Mouse (Mus musculus): Measurements from ENCODE around the gene E330017A01Rik. TPM values are rescaled to one million over a fixed set of nuclear protein-coding genes. Genes with fewer than 3 reads are reported as not detected.

Gene E330017A01Rik
- polyA plus RNA-seq, 1 experiment from 2014 or later, result not detected

- H3K4me3 ChIP-seq, result no peak overlapping the region
- H3K27ac ChIP-seq (replicated peaks), result no peak overlapping the region
- no peak for DNase-seq (ENCODE audit: low spot score)
- WGBS, result 88% methylated on average over 4 of the region's 4 CpGs
- H3K27me3 ChIP-seq (replicated peaks; ENCODE audit: low read depth, poor library complexity, severe bottlenecking), result no peaks in the 10 kb centered on the region
- H3K36me3 ChIP-seq (replicated peaks), result no peaks in the 10 kb centered on the region
- H3K4me1 ChIP-seq, result no peaks in the 10 kb centered on the region
- no peaks in the 10 kb centered on the region for H3K9me3 ChIP-seq
Observed at GRCm38 (mm10) chr16:58656526-58656925, 18.0 kb upstream of the E330017A01Rik start.

DNA sequence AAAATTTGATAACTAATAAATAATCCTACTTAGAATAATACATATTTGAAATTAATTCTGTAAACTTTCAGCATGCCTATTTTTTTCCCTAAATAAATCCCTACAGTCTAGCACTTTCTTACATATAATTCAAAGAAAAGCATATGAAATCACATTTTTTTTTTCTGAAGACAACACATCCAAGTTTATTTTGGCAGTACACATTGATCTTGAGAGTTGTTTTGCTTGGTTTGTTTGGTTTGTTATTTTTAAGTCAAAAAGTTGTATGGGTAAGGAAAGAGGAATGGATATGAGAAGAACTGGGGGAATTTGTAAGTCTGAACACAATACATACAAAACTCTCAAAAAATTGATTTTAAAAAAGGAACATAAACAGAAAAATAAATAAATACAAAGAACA, 17.2 kb upstream of the E330017A01Rik start:
- no peak for DNase-seq (ENCODE audit: low spot score)
- Histone ChIP-seq H3K27ac (replicated peaks) (no peak overlapping the region), H3K4me3 (no peak overlapping the region), H3K27me3 (replicated peaks; ENCODE audit: low read depth, poor library complexity, severe bottlenecking) (no peaks in the 10 kb centered on the region), H3K4me1 (no peaks in the 10 kb centered on the region), H3K36me3 (replicated peaks) (no peaks in the 10 kb centered on the region), H3K9me3 (no peaks in the 10 kb centered on the region)

- Histone ChIP-seq H3K27me3 (replicated peaks; ENCODE audit: low read depth, poor library complexity, severe bottlenecking) (no peaks in the 10 kb centered on the region), H3K36me3 (replicated peaks) (no peaks in the 10 kb centered on the region), H3K4me1 (no peaks in the 10 kb centered on the region), H3K27ac (replicated peaks) (no peak overlapping the region), H3K4me3 (no peak overlapping the region), H3K9me3 (no peaks in the 10 kb centered on the region)
- WGBS, result 96% methylated on average over 10 of the region's 10 CpGs
- DNase-seq (ENCODE audit: low spot score), result no peak
Observed at GRCm38 (mm10) chr16:58649979-58650378, 11.4 kb upstream of the E330017A01Rik start.

GRCm38 (mm10) chr16:58638016-58638415, 523 bp downstream of the E330017A01Rik start:
- DNase-seq (ENCODE audit: low spot score), result no peak
- WGBS, result 84% methylated on average over 7 of the region's 7 CpGs
- Histone ChIP-seq H3K4me3 (no peak overlapping the region), H3K27ac (replicated peaks) (no peak overlapping the region), H3K4me1 (no peaks in the 10 kb centered on the region), H3K9me3 (no peaks in the 10 kb centered on the region), H3K36me3 (replicated peaks) (no peaks in the 10 kb centered on the region), H3K27me3 (replicated peaks; ENCODE audit: low read depth, poor library complexity, severe bottlenecking) (no peaks in the 10 kb centered on the region)

GRCm38 (mm10) chr16:58637448-58637847, 1.1 kb downstream of the E330017A01Rik start:
- no peak for DNase-seq (ENCODE audit: low spot score)
- no peaks in the 10 kb centered on the region for H3K9me3 ChIP-seq
- WGBS, result 80% methylated on average over 4 of the region's 4 CpGs
- no peaks in the 10 kb centered on the region for H3K36me3 ChIP-seq (replicated peaks)
- no peak overlapping the region for H3K4me3 ChIP-seq
- H3K27me3 ChIP-seq (replicated peaks; ENCODE audit: low read depth, poor library complexity, severe bottlenecking), result no peaks in the 10 kb centered on the region
- H3K4me1 ChIP-seq, result no peaks in the 10 kb centered on the region
- no peak overlapping the region for H3K27ac ChIP-seq (replicated peaks)

DNA sequence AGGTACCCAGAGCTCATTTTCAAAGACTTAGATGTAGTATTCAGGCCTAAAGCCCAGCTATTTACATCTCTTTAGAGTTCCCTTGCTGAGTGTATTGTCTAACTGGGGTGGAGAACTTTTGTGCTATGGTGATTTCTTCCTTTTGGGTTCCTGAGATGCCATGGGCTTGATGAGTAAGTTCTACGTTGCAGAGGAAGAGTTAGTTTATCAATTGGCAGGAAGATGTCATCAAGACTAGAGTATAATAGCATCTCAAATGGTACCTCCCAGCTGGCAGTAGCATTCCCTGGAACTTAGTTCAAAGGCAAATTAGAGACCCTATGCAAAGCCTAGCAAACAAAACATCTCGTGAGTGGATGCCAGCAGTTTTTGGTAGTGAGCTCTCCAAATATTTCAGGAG, 2.7 kb downstream of the E330017A01Rik start:
- Histone ChIP-seq H3K9me3 (no peaks in the 10 kb centered on the region), H3K36me3 (replicated peaks) (no peaks in the 10 kb centered on the region), H3K27me3 (replicated peaks; ENCODE audit: low read depth, poor library complexity, severe bottlenecking) (no peaks in the 10 kb centered on the region), H3K4me3 (no peak overlapping the region), H3K27ac (replicated peaks) (no peak overlapping the region), H3K4me1 (no peaks in the 10 kb centered on the region)
- DNase-seq (ENCODE audit: low spot score), result no peak
- WGBS, result 67% methylated on average over 2 of the region's 2 CpGs

- Histone ChIP-seq H3K9me3 (no peaks in the 10 kb centered on the region), H3K4me1 (no peaks in the 10 kb centered on the region), H3K27ac (replicated peaks) (no peak overlapping the region), H3K27me3 (replicated peaks; ENCODE audit: low read depth, poor library complexity, severe bottlenecking) (no peaks in the 10 kb centered on the region), H3K36me3 (replicated peaks) (no peaks in the 10 kb centered on the region), H3K4me3 (no peak overlapping the region)
- 74% methylated on average over 2 of the region's 2 CpGs for WGBS
- DNase-seq (ENCODE audit: low spot score), result no peak
Observed at GRCm38 (mm10) chr16:58629736-58630135, 8.8 kb downstream of the E330017A01Rik start.

- no peak overlapping the region for H3K4me3 ChIP-seq
- no peak overlapping the region for H3K27ac ChIP-seq (replicated peaks)
- no peaks in the 10 kb centered on the region for H3K27me3 ChIP-seq (replicated peaks; ENCODE audit: low read depth, poor library complexity, severe bottlenecking)
- no peaks in the 10 kb centered on the region for H3K9me3 ChIP-seq
- no peak for DNase-seq (ENCODE audit: low spot score)
- H3K36me3 ChIP-seq (replicated peaks), result no peaks in the 10 kb centered on the region
- WGBS, result 91% methylated on average over 5 of the region's 5 CpGs
- H3K4me1 ChIP-seq, result no peaks in the 10 kb centered on the region
Observed at GRCm38 (mm10) chr16:58628968-58629367, 9.6 kb downstream of the E330017A01Rik start.

- no peaks in the 10 kb centered on the region for H3K9me3 ChIP-seq
- H3K36me3 ChIP-seq (replicated peaks), result no peaks in the 10 kb centered on the region
- no peak overlapping the region for H3K4me3 ChIP-seq
- WGBS, result 97% methylated on average over 2 of the region's 2 CpGs
- no peak overlapping the region for H3K27ac ChIP-seq (replicated peaks)
- no peak for DNase-seq (ENCODE audit: low spot score)
- no peaks in the 10 kb centered on the region for H3K27me3 ChIP-seq (replicated peaks; ENCODE audit: low read depth, poor library complexity, severe bottlenecking)
- no peaks in the 10 kb centered on the region for H3K4me1 ChIP-seq
Observed at GRCm38 (mm10) chr16:58628336-58628680, 10.2 kb downstream of the E330017A01Rik start.

DNA sequence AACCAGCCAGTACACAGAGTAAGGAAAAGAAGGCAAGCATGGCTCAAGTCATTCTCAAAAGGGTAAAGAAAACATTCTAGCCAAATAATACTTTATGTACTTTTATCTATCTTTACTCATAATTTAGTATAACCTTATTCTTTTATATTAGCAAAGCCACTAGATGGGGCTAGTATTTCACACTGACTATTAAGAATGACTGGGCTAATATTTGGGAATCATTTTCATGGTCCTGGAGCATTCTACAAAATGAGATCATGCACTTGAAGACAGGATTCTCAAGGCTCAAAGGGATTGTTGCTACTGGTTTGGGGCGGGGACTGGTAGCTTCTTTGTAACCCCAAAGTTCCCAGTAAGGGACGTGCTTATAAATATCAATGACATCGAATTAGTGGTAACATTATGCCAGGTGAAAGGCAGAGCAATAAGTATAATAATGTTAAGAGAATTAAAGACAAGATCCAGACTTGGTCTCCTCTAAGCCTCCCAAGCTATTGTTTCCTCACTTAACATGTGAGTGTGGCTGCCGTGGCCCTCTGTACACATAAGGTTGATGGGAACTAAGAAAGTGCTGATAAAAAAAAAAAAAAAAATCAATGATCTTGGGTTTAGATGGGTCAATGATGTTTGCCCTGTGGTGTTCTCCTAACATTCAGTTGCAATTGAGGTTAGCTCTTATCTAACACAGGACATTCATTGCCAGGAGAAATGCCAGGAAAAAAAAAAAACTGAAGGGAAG, 10.8 kb downstream of the E330017A01Rik start:
- no peaks in the 10 kb centered on the region for H3K9me3 ChIP-seq
- 92% methylated on average over 4 of the region's 4 CpGs for WGBS

DNA sequence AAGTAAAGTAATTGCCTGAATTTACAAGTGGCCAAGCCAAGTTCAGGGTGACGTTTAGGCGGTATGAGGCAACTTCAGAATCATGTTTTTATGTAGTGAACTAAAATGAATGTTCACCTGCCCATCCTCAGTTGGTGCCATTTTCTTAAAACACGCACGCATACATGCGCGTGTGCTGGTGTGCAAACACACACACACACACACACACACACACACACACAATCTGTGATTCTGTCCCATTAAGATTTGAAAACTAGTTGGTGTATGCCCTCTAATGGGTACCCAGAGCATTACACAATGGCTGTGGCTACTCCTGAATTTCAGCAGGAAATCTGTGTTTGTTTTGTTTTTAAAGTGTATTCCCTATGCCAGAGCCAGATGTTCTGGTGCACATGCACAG, 14.6 kb downstream of the E330017A01Rik start:
- Histone ChIP-seq H3K27ac (replicated peaks) (no peak overlapping the region), H3K27me3 (replicated peaks; ENCODE audit: low read depth, poor library complexity, severe bottlenecking) (no peaks in the 10 kb centered on the region), H3K4me1 (no peaks in the 10 kb centered on the region), H3K36me3 (replicated peaks) (no peaks in the 10 kb centered on the region), H3K9me3 (no peaks in the 10 kb centered on the region), H3K4me3 (no peak overlapping the region)
- DNase-seq (ENCODE audit: low spot score), result peak; percentile 25
- WGBS, result 86% methylated on average over 6 of the region's 6 CpGs

More for the DNA sequence above, 10.8 kb downstream of the E330017A01Rik start:
- H3K4me3 ChIP-seq, result no peak overlapping the region
- DNase-seq (ENCODE audit: low spot score), result no peak
- no peaks in the 10 kb centered on the region for H3K4me1 ChIP-seq
- H3K36me3 ChIP-seq (replicated peaks), result no peaks in the 10 kb centered on the region
- H3K27ac ChIP-seq (replicated peaks), result no peak overlapping the region
- H3K27me3 ChIP-seq (replicated peaks; ENCODE audit: low read depth, poor library complexity, severe bottlenecking), result no peaks in the 10 kb centered on the region

DNA sequence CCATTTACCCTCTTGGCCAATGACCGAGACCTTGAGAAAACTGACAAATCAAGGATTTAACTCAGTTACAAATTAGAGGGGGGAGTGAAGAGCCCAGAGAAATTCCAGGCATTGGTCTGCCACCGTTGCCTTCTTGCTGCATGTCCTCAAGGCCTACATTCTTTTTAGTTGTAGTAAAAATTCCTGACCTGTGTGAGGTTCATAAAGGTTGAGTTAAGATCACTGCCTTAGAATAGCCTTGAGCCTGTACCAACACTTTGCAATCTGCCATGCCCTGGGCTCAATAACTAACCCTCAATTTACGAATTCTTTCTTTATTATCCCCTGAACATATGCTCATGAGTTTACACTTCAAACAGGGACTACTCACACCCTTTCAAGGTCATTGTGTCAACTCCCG, 15.4 kb downstream of the E330017A01Rik start:
- H3K36me3 ChIP-seq (replicated peaks), result no peaks in the 10 kb centered on the region
- no peak overlapping the region for H3K27ac ChIP-seq (replicated peaks)
- no peaks in the 10 kb centered on the region for H3K27me3 ChIP-seq (replicated peaks; ENCODE audit: low read depth, poor library complexity, severe bottlenecking)
- no peaks in the 10 kb centered on the region for H3K9me3 ChIP-seq
- no peak overlapping the region for H3K4me3 ChIP-seq
- no peaks in the 10 kb centered on the region for H3K4me1 ChIP-seq
- DNase-seq (ENCODE audit: low spot score), result no peak
- 68% methylated on average over 4 of the region's 4 CpGs for WGBS

GRCm38 (mm10) chr16:58622377-58622776, 16.2 kb downstream of the E330017A01Rik start:
- no peaks in the 10 kb centered on the region for H3K4me1 ChIP-seq
- H3K27ac ChIP-seq (replicated peaks), result no peak overlapping the region
- no peaks in the 10 kb centered on the region for H3K9me3 ChIP-seq
- no peaks in the 10 kb centered on the region for H3K27me3 ChIP-seq (replicated peaks; ENCODE audit: low read depth, poor library complexity, severe bottlenecking)
- no peaks in the 10 kb centered on the region for H3K36me3 ChIP-seq (replicated peaks)
- no peak for DNase-seq (ENCODE audit: low spot score)
- no peak overlapping the region for H3K4me3 ChIP-seq
- 91% methylated on average over 3 of the region's 3 CpGs for WGBS

All from embryonic facial prominence, embryonic 10.5 days (tissue).